In the genomic region with DNA sequence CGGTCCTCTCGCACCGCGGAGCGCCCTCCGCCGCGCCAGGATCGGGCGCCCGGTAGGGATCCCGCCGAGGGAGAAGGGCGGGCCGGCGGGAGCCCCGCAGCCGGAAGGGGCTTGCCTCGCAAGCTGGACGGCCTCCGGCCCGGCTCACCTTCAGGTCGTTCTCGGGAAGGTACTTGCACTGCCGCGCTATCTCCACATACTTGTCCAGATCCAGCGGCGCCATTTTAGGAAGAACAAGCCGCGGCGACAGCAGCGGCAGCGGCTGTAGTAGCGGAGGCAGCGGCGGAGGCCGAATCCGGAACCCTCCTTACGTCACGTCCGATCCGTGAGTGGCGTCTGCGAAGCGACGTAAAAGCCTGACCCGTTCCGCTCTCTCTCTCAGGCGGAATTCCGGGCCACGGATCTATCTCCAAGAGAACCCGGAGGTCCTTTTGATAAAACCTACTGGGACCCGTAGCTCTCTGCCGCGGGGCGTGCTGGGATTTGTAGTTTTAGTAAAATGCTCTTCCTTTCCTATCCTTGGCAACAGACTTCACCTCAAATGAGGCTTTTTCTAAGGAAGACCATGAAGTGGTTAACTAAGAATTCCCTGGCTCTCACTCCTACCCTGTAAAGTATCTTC, we compare ENCODE assay signal across 8 mouse cellular contexts. TPM values are rescaled to one million over a fixed set of nuclear protein-coding genes. Genes with fewer than 3 reads are reported as not detected.
DNase-seq lines count a peak whose midpoint lies in the region; ATAC-seq and TF ChIP-seq lines count a peak whose summit lies in the region.

A gene (minus strand): TSS at position 433 of the 622 bp plus-strand sequence.

- peak; percentile 97 for ATAC-seq in frontal cortex, adult (ENCODE audit: low TSS enrichment)
- peak; percentile 99 for ATAC-seq in lung, postnatal 0 days

- peak within 1 kb of the TSS; percentile 74 for H3K4me3 ChIP-seq in hindbrain, embryonic 10.5 days
- peak within 1 kb of the TSS; percentile 85 for H3K4me3 ChIP-seq in lung, postnatal 0 days (ENCODE audit: low read depth, low read length)

- no peaks in the 10 kb centered on the region for H3K9me3 ChIP-seq in hindbrain, embryonic 10.5 days
- H3K9me3 ChIP-seq in lung, postnatal 0 days (ENCODE audit: low read length) = no peaks in the 10 kb centered on the region

- peak within 1 kb of the TSS; percentile 93 for H3K27ac ChIP-seq in hindbrain, embryonic 10.5 days
- H3K27ac ChIP-seq in lung, postnatal 0 days (ENCODE audit: low read length) = peak within 1 kb of the TSS; percentile 92

- peak; percentile 66 for TF ChIP-seq EP300 in lung, postnatal 0 days (IDR thresholded peaks at IDR 0.05)

- WGBS in hindbrain, embryonic 10.5 days = under 1% methylated on average over 56 of the region's 56 CpGs
- WGBS in lung, postnatal 0 days = 3% methylated on average over 49 of the region's 56 CpGs

- no peaks in the 10 kb centered on the region for H3K36me3 ChIP-seq in hindbrain, embryonic 10.5 days
- no peaks in the 10 kb centered on the region for H3K36me3 ChIP-seq in lung, postnatal 0 days (ENCODE audit: insufficient read depth, low read length)

- H3K9ac ChIP-seq in lung, postnatal 0 days (replicated peaks; ENCODE audit: low read depth) = peak within 1 kb of the TSS; percentile 91

- TF ChIP-seq CTCF in lung, postnatal 0 days (IDR thresholded peaks at IDR 0.05) = no peak

- no peaks in the 10 kb centered on the region for H3K27me3 ChIP-seq in hindbrain, embryonic 10.5 days (ENCODE audit: insufficient read depth, poor library complexity, severe bottlenecking)
- no peaks in the 10 kb centered on the region for H3K27me3 ChIP-seq in lung, postnatal 0 days (replicated peaks; ENCODE audit: insufficient read depth, low read length)

- peak; percentile 99 for DNase-seq in MN1 (ENCODE audit: low spot score)
- DNase-seq in cerebellum, adult 9-10 months = peak; percentile 97
- DNase-seq in hindbrain, embryonic 10.5 days (ENCODE audit: low spot score) = peak; percentile 95
- peak; percentile 97 for DNase-seq in layer of hippocampus, adult 9-11 months
- DNase-seq in lung, postnatal 0 days (ENCODE audit: low spot score) = peak; percentile 99
- DNase-seq in ovary, postnatal 14 days (ENCODE audit: low spot score) = peak; percentile 82
- DNase-seq in thymus, postnatal 14 days = peak; percentile 93

- H3K4me1 ChIP-seq in hindbrain, embryonic 10.5 days (replicated peaks) = peaks cover 17% of the 10 kb centered on the region
- H3K4me1 ChIP-seq in lung, postnatal 0 days (ENCODE audit: insufficient read depth, low read depth, low read length) = peaks cover 3% of the 10 kb centered on the region; the same call in 1 of the 2 replicates

- H3K4me2 ChIP-seq in lung, postnatal 0 days (replicated peaks; ENCODE audit: low read depth, low read length) = peak within 1 kb of the TSS; percentile 52

RNA-seq across cellular contexts. Expression of the gene that starts here (rescaled TPM):
- 80.0 and 85.8 TPM in 2 replicates for polyA plus RNA-seq in hindbrain, embryonic 10.5 days (2016; fragmentation: Nextera tagmentation; extraction: Ambion mirVana)
- polyA plus RNA-seq in lung, postnatal 0 days (2015; fragmentation: Nextera tagmentation; extraction: Ambion mirVana) = 70.7 and 73.6 TPM in 2 replicates

Comparison
In these comparisons a context has a peak if more than half of its experiments do, and no peak if none do; other contexts are left out.
1. Peak in every context shown above with its lines: DNase-seq, ATAC-seq, H3K4me3 ChIP-seq and H3K27ac ChIP-seq.